Mouse (Mus musculus): ENCODE measurements around the gene Rhot2.

- no peak for TF ChIP-seq CTCF (IDR thresholded peaks at IDR 0.05; ENCODE audit: control insufficient read depth, insufficient read depth, insufficient read length)
- no peak for TF ChIP-seq FOSL1 (IDR thresholded peaks at IDR 0.05; ENCODE audit: insufficient read depth, low read length, poor library complexity, severe bottlenecking)
- no peak for TF ChIP-seq MYOG (IDR thresholded peaks at IDR 0.05; ENCODE audit: control insufficient read depth, extremely low read depth, insufficient read length)
- no peak for TF ChIP-seq MYOD1 (IDR thresholded peaks at IDR 0.05; ENCODE audit: control insufficient read depth, insufficient read length, low read depth)
- TF ChIP-seq CEBPB (IDR thresholded peaks at IDR 0.05; ENCODE audit: low read depth) = no peak
- no peak for TF ChIP-seq USF1 (IDR thresholded peaks at IDR 0.05; ENCODE audit: low read depth)
Observed at GRCm38 (mm10) chr17:25841117-25841880, 3.4 kb downstream of the Rhot2 start, which contains the start of gene Gm20683.
